Mouse (Mus musculus): ENCODE data around the gene Mapk8ip3.

The Mapk8ip3 gene

GRCm38 (mm10) chr17:24844525-24844924 is 92.3 kb downstream of the Mapk8ip3 start:
- DNase-seq, result no peak

- no peak for DNase-seq
Measured at GRCm38 (mm10) chr17:24842631-24843030, 94.1 kb downstream of the Mapk8ip3 start.

Data from lung, postnatal 10 days (tissue).